7 mouse cellular contexts compared by ENCODE assay signal in genomic region chr5:115556217-115556616, GRCm38 (mm10). TPM values are rescaled to one million over a fixed set of nuclear protein-coding genes. Genes with fewer than 3 reads are reported as not detected.
DNase-seq lines count a peak whose midpoint lies in the region; TF ChIP-seq lines count a peak whose summit lies in the region.

No protein-coding gene starts in this region.

- TF ChIP-seq EP300 in CH12.LX (IDR thresholded peaks at IDR 0.05; ENCODE audit: low read length), result no peak

- H3K36me3 ChIP-seq in CH12.LX (replicated peaks in 1 of 2; ENCODE audit: control insufficient read depth in 1 of 2, insufficient read depth in 1 of 2, low read length in 1 of 2), result peaks cover 32 to 54% of the 10 kb centered on the region in 2 experiments

- H3K9me3 ChIP-seq in CH12.LX (replicated peaks; ENCODE audit: low read length), result no peaks in the 10 kb centered on the region

- TF ChIP-seq CTCF in CH12.LX (conservative IDR thresholded peaks at IDR 0.05 in 1 of 2, IDR thresholded peaks at IDR 0.05 in 1 of 2; ENCODE audit: low read depth in 2 of 2, low read length in 2 of 2), result peak; percentile 78 to 95
- peak; percentile 74 for TF ChIP-seq CTCF in lung, adult 2 months (IDR thresholded peaks at IDR 0.05; ENCODE audit: insufficient read depth, low read length)

- TF ChIP-seq RAD21 in CH12.LX (IDR thresholded peaks at IDR 0.05; ENCODE audit: low read depth, low read length), result peak; percentile 33

- H3K4me2 ChIP-seq in CH12.LX (ENCODE audit: insufficient read depth, low read depth, poor library complexity, severe bottlenecking), result 0 out of 2 replicates have a peak overlapping the region, but pooled peaks have one; percentile 21

- in situ Hi-C loops in CH12.LX (cut with MboI; ENCODE audit: low pct_ligation_motif_present, low pct_unique_long_range_greater_than_20kb, low sequenced_read_pairs), result no loop called here

- H3K4me3 ChIP-seq in CH12.LX (replicated peaks in 1 of 3; ENCODE audit: low read depth in 2 of 3, low read length in 2 of 3, poor library complexity in 1 of 3), result no peak overlapping the region
- H3K4me3 ChIP-seq in lung, adult 2 months (replicated peaks; ENCODE audit: extremely low read depth, low read depth, low read length), result no peak overlapping the region

- H3K27me3 ChIP-seq in CH12.LX (replicated peaks), result no peaks in the 10 kb centered on the region

- H3K27ac ChIP-seq in CH12.LX (ENCODE audit: insufficient read depth, low read depth), result no peak overlapping the region

- peak; percentile 77 for DNase-seq in 416B (ENCODE audit: low read depth)
- peak; percentile 68 for DNase-seq in CH12.LX (ENCODE audit: extremely low read depth)
- DNase-seq in cerebellum, adult 9-10 months, result peak; percentile 88
- peak; percentile 62 to 80 for DNase-seq in gastrocnemius, postnatal 4 days (ENCODE audit: low spot score in 2 of 2)
- peak; percentile 59 to 87 for DNase-seq in layer of hippocampus, adult 18-20 months (ENCODE audit: low spot score in 2 of 2)
- DNase-seq in lung, adult 2 months, result peak; percentile 69
- DNase-seq in right cerebral cortex, postnatal 4 days, result peak; percentile 72

- TF ChIP-seq POLR2A in CH12.LX (IDR thresholded peaks at IDR 0.05; ENCODE audit: low read depth, low read length), result no peak
- no peak for TF ChIP-seq POLR2A in lung, adult 2 months (IDR thresholded peaks at IDR 0.05; ENCODE audit: borderline replicate concordance, extremely low read depth, low read depth, low read length)

- 9% methylated on average over 8 of the region's 8 CpGs for WGBS in lung, adult 2 months

- H3K4me1 ChIP-seq in CH12.LX (ENCODE audit: control insufficient read depth in 1 of 2, insufficient read depth in 2 of 2), result peaks cover 2 to 17% of the 10 kb centered on the region in 2 experiments; a peak in 2 of 4 replicates
- no peaks in the 10 kb centered on the region for H3K4me1 ChIP-seq in lung, adult 2 months (ENCODE audit: control insufficient read depth, insufficient read depth, low read length)

- dilution Hi-C loops in CH12.LX (cut with MboI; ENCODE audit: extremely low pct_ligation_motif_present, extremely low pct_unique_long_range_greater_than_20kb, low sequenced_read_pairs), result no loop called here

- peaks cover 18% of the 10 kb centered on the region for H3K79me2 ChIP-seq in CH12.LX (replicated peaks; ENCODE audit: control insufficient read depth, extremely low read depth, insufficient read depth, poor library complexity, severe bottlenecking)

- no peak overlapping the region for H3K9ac ChIP-seq in CH12.LX (ENCODE audit: insufficient read depth, low read depth)

TF ChIP-seq in CH12.LX, 34 proteins besides CTCF, POLR2A, EP300 and RAD21:
- TF ChIP-seq USF2 (conservative IDR thresholded peaks at IDR 0.05; ENCODE audit: low read depth, low read length) (no peak), NELFE (IDR thresholded peaks at IDR 0.05; ENCODE audit: low read depth, low read length) (no peak), NRF1 (IDR thresholded peaks at IDR 0.05; ENCODE audit: low read depth, low read length) (no peak), GABPA (IDR thresholded peaks at IDR 0.05; ENCODE audit: insufficient replicate concordance, low read depth, low read length) (no peak), ZC3H11A (IDR thresholded peaks at IDR 0.05; ENCODE audit: low read depth, low read length) (no peak), ELF1 (IDR thresholded peaks at IDR 0.05; ENCODE audit: low read depth, low read length) (peak; percentile 58), ZKSCAN1 (IDR thresholded peaks at IDR 0.05; ENCODE audit: borderline replicate concordance, low read depth, low read length) (no peak), SMC3 (IDR thresholded peaks at IDR 0.05; ENCODE audit: low read depth, low read length) (peak; percentile 69), MAFK (IDR thresholded peaks at IDR 0.05; ENCODE audit: insufficient replicate concordance, low read length) (no peak), RCOR1 (conservative IDR thresholded peaks at IDR 0.05; ENCODE audit: low read depth, low read length) (no peak), CHD1 (IDR thresholded peaks at IDR 0.05; ENCODE audit: low read depth, low read length) (no peak), SIN3A (IDR thresholded peaks at IDR 0.05; ENCODE audit: low read length) (no peak)
TF ChIP-seq in CH12.LX: peak in this region for 2.

RNA-seq across cellular contexts. Expression of gene Rplp0, which starts 3.0 kb away (rescaled TPM):
- 5,037 and 5,581 TPM in 2 replicates for total RNA-seq in CH12.LX (2012; rRNA removed)
- total RNA-seq in CH12.LX (2014; rRNA removed), result 5,841 and 6,606 TPM in 2 replicates
- 4,313 and 4,800 TPM in 2 replicates for polyA plus RNA-seq in CH12.LX (2012; ENCODE audit: insufficient read length, low read depth)
- total RNA-seq in gastrocnemius, postnatal 4 days (2021), result 1,000 to 10,000 TPM; 1,089 to 1,227 TPM
- 100 to 1,000 TPM; 210 to 218 TPM for total RNA-seq in layer of hippocampus, adult 18-20 months (2021)
- 1,185 and 1,411 TPM in 2 replicates for polyA plus RNA-seq in lung, adult 2 months (2012; rRNA removed)

RNA-seq across cellular contexts. Expression of gene Gcn1l1, which starts 8.8 kb away (rescaled TPM):
- 81.9 and 88.7 TPM in 2 replicates for total RNA-seq in CH12.LX (2012; rRNA removed)
- total RNA-seq in CH12.LX (2014; rRNA removed), result 17.7 and 18.2 TPM in 2 replicates
- polyA plus RNA-seq in CH12.LX (2012; ENCODE audit: insufficient read length, low read depth), result 53.6 and 62.9 TPM in 2 replicates
- total RNA-seq in gastrocnemius, postnatal 4 days (2021), result 10 to 100 TPM; 48.8 to 50.7 TPM
- total RNA-seq in layer of hippocampus, adult 18-20 months (2021), result 10 to 100 TPM; 64.0 to 68.7 TPM
- 36.8 and 52.8 TPM in 2 replicates for polyA plus RNA-seq in lung, adult 2 months (2012; rRNA removed)

RNA-seq across cellular contexts. Expression of gene Pxn, which starts 49.7 kb away (rescaled TPM):
- total RNA-seq in CH12.LX (2012; rRNA removed) (21.1 and 22.6 TPM in 2 replicates), CH12.LX (2014; rRNA removed) (13.9 and 17.0 TPM in 2 replicates)
- 30.0 and 43.4 TPM in 2 replicates for polyA plus RNA-seq in CH12.LX (2012; ENCODE audit: insufficient read length, low read depth)
- 100 to 1,000 TPM; 170 to 175 TPM for total RNA-seq in gastrocnemius, postnatal 4 days (2021)
- 10 to 100 TPM; 34.5 to 42.3 TPM for total RNA-seq in layer of hippocampus, adult 18-20 months (2021)
- polyA plus RNA-seq in lung, adult 2 months (2012; rRNA removed), result 214 and 226 TPM in 2 replicates

Comparison
In these comparisons a context has a peak if more than half of its experiments do, and no peak if none do; other contexts are left out.
1. RNA of gene Rplp0, which starts 3.0 kb away (total RNA-seq): 5,037 to 6,606 TPM in CH12.LX and 1,089 to 1,227 TPM in gastrocnemius, postnatal 4 days; 210 to 218 TPM in layer of hippocampus, adult 18-20 months; every median in the first group is over 4 times any median in the second.
2. Peak in every context shown above with its lines, with median percentiles within 50 percentile points of each other: DNase-seq.